Mouse (Mus musculus): ENCODE data around the gene Caly.
A peak's percentile ranks its signal among the peaks of the same experiment; 100 is the strongest.

Gene Caly

DNA sequence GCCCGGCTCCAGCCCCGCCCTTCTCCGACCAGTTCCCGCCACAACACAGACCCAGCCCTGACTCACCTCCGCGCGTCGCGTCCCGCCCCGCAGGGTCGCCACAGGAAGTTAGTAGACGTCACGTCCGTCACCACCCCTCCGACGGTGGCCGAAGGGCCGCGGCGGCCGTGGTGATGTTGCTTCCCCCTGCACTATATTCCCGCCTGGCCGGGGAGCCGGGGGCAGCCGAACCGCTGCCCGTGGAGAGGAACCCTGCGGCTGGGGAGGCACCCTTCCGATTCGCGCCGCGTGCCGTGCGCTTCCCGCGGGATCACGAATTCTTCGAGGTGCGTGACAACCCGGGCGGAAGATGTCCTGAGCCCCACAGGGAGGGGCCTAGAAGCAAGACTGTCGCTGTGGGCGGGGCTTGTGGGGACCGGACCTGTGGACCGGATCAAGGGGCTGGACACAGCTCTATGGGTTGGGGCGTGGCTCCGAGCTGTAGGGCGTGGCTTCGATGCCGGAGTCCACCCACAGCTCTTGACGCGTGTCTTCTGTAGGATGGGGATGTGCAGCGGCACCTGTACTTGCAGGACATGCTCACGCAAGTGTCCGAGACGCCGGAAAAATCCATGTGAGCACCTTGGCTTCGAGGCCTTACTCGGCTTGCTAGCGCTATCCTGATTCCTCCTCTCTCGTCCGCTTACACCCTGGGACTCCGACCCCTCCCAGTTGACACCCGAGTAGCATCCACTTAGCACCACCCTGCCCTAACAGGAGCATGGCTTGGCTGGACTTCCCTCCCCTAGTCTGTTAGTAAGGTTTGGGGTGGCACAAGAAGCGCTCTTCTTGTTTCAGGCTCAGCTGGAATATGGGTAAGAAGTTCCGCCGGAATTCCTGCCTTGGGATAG is 45.8 kb downstream of the Caly start, which contains the start of the genes Zfp511 and Tubgcp2:
Gene Zfp511, plus strand, starts transcription at position 111 of the 890 bp plus-strand sequence.
Gene Tubgcp2, minus strand, starts transcription at position 389 of the 890 bp plus-strand sequence.
- peak; percentile 84 for DNase-seq

DNA sequence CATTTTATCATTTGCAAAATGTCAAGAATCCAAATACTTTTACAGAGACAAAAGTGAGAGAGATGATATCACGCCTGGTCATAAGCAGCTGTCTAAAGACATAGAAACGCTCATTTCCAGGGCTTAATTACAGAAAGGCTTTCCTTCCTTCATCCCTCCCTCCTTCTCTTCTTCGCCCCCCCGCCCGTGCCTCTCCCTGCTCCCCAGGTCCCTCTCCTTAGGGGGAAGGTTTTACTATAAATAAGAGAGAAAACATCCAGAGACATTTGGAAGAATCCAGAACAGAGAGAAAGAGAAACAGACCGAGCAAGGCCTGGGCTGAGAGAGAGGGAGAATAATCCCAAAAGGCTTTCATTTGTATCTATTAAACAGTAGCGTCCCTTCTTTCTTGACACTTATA is 46.9 kb downstream of the Caly start:
- no peak for DNase-seq

DNA sequence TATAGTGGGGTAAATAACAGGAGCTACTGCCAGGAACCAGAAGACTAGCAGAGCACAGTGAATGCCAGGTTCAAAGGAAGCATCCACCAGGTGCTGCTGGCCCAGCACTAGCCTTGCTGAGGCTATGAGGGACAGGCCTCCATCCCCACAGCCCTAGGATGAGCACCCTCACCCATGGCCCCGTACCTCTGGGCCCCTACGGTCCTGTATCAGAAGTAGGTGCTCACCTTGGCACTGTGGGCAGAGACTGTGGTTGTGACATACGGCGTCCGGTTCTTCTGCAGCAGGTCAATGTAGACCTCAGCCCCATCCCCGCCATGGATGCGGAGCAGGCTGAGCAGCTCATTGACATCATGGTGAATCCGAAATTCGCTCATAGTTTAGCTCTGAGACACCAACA is 49.0 kb downstream of the Caly start:
- no peak for DNase-seq

DNA sequence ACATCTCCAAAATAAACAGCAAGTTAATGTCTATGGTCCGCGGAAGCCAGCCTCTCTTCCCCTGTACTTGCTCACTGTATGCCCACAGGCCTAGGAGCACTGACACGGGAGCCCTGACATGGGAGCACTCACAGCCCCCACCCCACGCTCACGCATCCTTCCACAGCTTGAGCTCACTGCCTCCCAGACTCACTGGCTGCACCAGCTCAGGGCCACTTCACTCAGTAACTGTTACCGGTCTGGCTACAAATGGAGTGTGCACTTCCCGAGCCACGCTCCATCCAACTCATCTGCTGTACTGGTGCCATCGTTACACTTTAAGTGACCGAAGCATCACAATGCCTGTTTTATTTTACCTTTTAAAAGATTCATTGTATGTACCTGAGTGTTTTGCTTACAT is 50.0 kb downstream of the Caly start:
- DNase-seq = no peak

DNA sequence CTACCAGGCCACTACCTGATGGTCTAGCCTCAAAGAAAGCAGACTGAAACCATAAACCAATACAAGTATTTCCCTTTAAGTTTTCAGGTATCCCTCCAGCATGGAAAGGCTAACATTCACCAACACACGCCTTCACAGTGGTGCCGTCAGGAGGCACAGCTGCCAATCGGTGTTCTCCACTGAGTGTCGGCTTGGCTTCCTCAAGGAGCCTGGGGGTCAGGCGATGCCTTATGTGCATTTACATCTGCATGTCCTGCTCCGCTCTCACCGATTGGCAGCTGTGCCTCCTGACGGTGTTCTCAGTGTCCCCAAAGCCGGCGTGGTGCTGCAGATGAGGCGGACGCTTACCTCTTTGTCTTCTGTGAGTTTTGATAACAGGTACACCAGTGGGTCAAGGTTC is 50.6 kb downstream of the Caly start:
- DNase-seq = no peak
